Mouse (Mus musculus): ENCODE measurements around the gene Gnat1.

Gene Gnat1

DNA sequence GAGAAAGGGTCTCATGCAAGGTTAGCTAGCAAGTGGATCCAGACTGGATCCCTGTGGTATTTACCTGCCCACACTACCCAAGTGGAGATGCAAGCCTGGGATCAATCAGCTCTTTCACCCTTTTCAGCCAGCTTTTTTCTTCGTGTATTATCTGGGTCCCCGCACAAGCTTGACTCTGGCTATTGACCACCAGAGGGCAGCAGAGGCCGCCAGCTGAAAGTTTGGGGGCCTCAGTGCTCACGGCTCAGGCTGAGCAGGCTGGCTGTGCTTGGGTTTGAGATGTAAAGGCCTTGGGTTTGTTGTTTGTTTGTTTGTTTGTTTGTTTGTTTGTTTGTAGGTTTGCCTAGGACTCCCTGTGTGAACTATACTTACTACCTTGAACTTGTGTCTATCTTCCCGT is 33.9 kb downstream of the Gnat1 start:
- DNase-seq (ENCODE audit: low spot score in 2 of 2), result peak in 1 of 2 experiments; percentile 67

DNA sequence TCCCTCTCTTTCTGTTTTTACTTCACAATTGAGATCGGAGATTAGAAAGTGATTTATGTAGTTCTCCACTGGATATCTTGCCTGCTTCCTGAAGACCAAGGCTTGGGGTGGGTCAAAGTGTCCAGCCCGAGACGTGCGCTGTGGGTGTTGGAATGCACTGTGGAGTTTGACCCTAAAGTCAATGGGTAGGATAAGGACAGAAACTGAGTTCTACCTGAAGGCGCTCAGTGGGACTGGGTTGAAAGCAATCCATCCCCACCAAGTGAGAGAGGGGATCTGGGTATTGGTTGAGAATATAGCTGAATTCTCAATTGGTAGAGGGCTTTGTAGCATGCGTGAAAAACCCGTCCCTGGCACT is 34.4 kb downstream of the Gnat1 start:
- no peak for DNase-seq (ENCODE audit: low spot score in 2 of 2)

- DNase-seq (ENCODE audit: low spot score in 2 of 2), result peak; percentile 81 to 90
These were observed 34.9 kb downstream of the Gnat1 start for GRCm38 (mm10) chr9:107644495-107645152.

DNA sequence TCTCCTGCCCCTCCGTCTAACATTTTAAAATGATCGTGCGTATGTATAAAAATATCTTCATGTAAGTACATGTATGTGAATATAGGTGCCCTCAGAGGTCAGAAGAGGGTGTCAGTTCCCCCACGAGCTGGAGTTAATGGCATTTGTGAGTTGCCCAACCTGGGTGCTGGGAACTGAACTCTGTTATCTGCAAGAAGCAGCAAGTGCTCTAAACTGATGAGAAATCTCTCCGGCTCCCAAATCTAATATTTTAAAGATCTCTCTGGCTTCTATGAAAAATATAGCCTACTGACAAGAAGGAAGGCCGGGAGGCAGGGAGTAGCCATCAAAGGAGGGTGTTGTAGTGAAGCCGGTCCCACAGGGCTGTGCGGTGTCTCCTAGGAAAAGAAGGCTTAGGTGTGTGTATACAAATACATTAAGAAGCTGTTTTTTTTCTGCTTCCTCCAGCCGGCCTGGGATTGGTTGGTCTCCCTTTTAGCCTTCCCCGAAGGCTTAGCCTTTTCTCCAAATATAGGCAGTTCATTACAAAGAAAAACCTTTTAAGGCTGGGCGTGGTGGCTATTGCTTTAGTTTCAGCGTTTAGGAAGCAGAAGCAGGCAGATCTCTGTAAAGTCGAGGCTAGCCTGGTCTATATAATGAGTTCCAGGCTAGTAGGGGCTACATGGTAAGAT is 35.8 kb downstream of the Gnat1 start:
- no peak for DNase-seq (ENCODE audit: low spot score in 2 of 2)

DNA sequence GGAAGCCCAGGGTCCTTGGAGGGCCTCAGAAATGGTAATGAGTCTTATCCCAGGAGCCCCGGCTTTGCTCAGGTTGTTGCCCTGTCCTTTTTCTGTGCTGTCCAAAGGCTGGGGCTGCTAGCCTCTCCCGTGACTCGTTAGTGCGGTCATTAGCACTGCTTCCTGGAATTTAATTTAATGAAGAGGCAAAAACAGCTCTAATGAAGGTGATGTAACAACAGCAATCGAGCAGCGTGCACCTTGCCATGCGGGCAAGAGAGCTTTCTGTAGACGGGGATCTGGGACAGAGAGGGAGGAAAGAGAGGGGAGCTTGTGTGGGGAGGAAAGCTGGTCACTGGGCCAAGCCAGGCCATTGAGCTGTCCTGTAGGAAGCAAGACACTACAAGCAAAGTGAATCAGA is 37.8 kb downstream of the Gnat1 start:
- DNase-seq (ENCODE audit: low spot score in 2 of 2), result no peak

- peak; percentile 47 to 75 for DNase-seq (ENCODE audit: low spot score in 2 of 2)
These were observed 39.2 kb downstream of the Gnat1 start for GRCm38 (mm10) chr9:107640257-107640772.

DNA sequence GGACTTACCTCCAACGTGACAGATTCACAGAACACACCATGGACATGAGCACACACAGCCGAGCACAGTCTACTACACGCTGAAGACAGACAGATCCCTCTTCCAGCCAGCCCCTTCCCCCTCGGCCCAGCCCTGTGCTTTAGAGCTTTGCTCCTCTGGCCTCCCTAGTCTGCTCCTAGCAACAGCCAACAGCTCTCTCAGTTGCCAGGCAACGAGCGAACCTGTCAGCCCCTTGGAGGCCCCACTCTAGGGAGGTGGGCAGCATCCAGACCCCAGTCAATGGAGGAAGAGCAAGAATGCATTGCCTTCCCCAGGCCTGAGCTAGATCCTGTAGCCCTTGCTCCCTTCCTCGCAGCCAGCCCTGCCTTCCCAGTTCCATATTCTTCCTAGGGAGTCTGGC is 42.4 kb downstream of the Gnat1 start:
- no peak for DNase-seq (ENCODE audit: low spot score in 2 of 2)

GRCm38 (mm10) chr9:107635279-107636028 is 44.1 kb downstream of the Gnat1 start, which contains the start of gene Gnai2:
Gene Gnai2, minus strand, starts transcription at chr9:107635367.
- peak; percentile 98 to 99 for DNase-seq (ENCODE audit: low spot score in 2 of 2)

DNA sequence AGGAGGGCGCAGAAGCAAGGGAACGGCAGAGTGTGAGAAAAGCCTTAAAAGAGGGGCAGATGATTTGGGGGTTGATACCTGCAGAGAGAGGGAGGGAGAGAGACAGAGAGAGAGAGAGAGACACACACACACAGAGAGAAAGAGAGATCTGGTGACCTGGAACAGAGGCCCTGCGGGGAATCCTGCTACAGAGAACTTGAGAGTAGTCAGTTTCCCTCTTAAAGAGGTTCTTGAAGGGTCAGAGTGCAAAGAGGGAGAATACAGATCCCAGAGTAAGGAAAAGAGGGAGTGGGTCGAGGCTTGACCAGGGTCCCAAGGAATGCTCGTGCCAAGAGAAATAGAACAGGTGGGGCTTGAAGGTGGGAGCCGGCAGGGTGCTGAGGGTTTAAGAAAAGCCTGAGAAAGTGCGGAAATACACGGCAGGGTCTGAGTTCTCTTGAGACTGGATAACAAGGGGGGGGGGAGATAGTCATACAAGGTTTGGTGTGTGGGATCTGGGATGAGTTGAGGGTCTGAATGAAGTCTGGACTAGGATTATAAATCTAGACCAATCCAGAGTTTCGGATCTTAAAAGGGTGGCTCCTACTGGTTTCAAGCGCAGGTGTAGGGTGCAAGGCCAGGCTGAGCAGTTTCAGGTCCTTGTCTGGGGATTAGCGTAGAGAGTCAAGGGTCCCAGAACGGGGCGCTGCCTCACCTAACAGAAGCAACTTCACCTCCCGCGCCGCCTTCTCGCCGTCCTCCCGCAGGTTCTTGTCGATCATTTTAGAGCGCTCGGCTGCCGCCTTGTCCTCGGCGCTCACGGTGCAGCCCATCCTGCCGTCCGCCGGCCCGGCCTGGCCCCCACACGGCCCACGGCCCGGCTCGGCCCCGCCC is 44.9 kb downstream of the Gnat1 start:
- no peak for DNase-seq (ENCODE audit: low spot score in 2 of 2)

- peak in 1 of 2 experiments; percentile 43 for DNase-seq (ENCODE audit: low spot score in 2 of 2)
These were observed 45.7 kb downstream of the Gnat1 start for GRCm38 (mm10) chr9:107633661-107634405.

DNA sequence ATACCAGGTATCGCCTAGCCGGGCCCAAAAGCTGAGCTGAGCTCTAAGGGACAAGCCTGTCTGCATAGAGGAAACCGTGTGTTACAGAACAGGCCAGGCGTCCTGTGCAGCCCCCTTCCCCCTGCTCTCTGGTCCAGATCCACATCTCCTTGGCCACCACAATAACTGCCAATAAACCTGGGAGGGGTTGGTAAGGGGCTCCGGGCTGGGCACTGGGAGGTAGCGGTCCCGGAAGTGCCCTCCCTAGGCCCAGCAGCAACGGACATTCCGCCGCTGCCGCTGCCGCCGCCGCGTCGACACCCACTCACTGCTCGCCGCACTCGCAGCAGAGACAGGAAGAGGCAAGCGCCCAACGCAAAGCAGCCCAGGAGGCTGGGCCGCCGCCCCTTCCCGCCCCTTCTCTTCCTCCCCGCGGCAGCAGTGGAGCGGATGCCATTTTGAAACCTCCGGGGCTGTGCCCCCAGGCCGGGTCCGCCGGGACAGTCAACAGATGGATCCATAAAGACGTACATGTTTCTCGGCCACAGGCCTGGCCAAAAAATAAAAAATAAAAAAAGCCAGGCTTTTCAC is 46.3 kb downstream of the Gnat1 start:
- peak; percentile 84 to 89 for DNase-seq (ENCODE audit: low spot score in 2 of 2)

- DNase-seq (ENCODE audit: low spot score in 2 of 2), result peak; percentile 78 to 79
These were observed 47.0 kb downstream of the Gnat1 start for GRCm38 (mm10) chr9:107632478-107632877.

GRCm38 (mm10) chr9:107631861-107632260 is 47.7 kb downstream of the Gnat1 start:
- no peak for DNase-seq (ENCODE audit: low spot score in 2 of 2)

- DNase-seq (ENCODE audit: low spot score in 2 of 2), result no peak
These were observed 48.1 kb downstream of the Gnat1 start for GRCm38 (mm10) chr9:107631311-107631826.

- DNase-seq (ENCODE audit: low spot score in 2 of 2), result no peak
These were observed 48.9 kb downstream of the Gnat1 start for GRCm38 (mm10) chr9:107630576-107630975.

GRCm38 (mm10) chr9:107629901-107630425 is 49.5 kb downstream of the Gnat1 start:
- DNase-seq (ENCODE audit: low spot score in 2 of 2), result no peak

DNA sequence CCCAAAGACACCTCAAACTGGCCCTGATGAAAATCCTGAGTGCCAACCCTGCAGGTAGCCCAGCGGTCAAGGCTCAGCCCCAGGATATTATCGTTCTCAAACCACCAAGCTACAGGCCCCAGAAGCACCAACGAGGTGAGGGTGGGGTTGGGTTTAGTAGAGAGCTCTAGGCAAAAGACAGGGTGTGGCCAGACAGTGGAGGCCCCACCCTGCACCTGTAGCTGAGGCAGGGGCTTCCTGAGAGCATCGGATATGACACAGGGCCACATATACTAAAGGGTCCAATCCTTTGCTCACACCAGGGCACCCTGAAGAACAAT is 50.1 kb downstream of the Gnat1 start:
- no peak for DNase-seq (ENCODE audit: low spot score in 2 of 2)

DNA sequence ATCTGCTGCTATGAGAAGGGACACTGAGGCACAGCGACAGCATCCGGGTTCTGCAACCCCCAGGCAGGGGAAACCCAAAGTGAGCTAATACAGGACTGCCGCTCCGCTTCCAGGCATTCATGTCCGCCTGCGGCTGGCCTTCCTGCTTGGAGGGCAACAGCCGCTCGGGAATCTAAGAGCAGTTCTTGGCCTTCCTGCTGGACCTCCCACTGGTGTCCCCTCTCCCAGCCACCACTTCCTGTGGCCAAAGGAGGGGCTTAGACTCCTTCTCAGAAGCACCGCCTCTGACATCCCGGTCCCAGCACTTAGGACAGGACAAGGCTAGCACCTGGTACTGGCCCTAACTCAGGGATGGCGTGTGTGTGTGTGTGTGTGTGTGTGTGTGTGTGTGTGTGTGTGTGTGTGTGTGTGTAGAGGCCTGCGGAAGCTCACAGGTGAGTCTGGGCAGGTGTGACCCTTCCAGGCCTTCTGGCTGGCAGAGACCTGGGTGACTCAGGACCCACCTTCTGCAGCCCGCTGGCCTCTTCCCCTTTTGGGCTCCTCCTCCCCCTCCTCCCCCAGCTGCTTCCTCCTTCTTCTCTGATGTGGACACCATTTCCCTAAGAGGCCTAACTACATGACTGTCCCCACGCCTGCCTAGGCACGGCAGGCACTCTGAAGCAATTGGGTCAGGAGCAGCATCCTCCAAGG is 50.6 kb downstream of the Gnat1 start:
- peak; percentile 74 to 87 for DNase-seq (ENCODE audit: low spot score in 2 of 2)
